Mouse (Mus musculus) spleen, postnatal 4 days (tissue): Measurements from ENCODE around the gene Gga2.
A peak's percentile ranks its signal among the peaks of the same experiment; 100 is the strongest.

ENCODE experiments used
- DNase-seq, 2 experiments: peaks; one replicate each; pipeline ENCODE4 v3.0.0; 2022; ENCODE audit warnings: low spot score in 2 of 2

Gene Gga2

DNA sequence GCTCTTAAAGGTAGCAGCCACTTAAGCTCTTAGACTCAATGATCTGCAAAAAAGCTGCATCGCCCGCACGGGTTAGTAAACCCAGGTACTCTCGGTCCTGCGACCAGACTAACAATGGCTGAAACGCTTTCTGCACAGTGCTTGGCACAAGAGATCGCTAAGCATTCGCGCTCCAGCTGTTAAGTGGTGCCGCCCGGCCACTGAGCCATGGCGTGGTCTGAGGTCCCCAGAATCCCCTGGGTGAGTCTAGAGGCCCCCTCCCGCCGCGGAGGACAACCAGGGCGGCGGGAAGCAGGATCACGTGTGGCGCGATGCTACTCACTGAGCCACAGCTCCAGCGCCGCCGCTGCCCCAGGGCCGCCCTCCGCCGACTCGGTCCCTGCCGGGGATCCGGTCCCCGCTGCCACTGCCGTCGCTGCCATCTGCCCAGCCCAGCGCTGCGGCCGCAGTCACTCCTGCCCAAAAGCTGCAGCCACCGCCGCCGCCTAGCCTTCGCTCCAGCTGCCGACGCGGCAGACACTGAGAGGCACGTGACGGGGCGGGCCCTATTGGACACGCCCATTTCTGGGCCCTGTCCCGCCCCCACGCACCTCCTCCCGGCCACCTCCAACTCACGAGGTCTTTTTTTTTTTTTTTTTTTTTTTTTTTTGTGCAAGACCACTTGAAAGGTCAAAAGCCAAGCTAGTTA, at the start of gene Gga2:
TSS of gene Gga2 (minus strand) at position 556 of the 688 bp plus-strand sequence.
- peak; percentile 87 to 92 for DNase-seq

DNA sequence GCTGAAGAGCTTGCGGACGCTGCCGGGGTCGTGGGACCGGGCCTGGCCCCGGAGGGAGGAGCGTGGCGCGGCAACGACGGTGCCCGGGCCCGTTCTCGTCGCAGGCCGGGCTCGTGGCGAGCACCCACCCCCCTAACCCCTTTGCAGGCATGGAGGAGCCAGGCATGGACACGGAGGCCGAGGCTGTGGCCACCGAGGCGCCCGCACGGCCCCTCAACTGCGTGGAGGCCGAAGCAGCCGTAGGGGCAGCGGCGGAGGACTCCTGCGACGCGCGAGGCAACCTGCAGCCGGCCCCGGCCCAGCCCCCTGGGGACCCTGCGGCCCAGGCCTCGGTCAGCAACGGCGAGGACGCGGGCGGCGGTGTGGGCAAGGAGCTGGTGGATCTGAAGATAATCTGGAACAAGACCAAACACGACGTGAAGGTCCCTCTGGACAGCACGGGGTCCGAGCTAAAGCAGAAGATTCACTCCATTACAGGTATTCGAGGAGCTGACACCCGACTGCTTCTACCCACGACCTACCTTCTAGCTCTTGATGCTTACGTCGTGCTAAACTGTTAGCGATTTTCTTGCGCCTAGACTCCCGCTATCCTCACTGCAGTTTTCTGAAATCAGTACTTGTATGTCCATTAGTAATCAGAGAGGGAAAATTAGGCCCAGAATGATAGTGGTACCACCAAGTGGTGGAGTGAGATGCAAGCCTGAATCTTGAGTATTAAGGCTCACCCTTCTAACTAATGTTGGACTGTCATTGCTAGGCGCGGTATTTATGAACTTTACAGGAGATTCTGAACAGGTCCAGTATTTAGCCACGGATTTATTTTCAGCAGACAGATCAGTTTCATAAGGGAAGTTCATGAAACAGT, 46.7 kb upstream of the Gga2 start:
- peak in 1 of 2 experiments; percentile 40 for DNase-seq

DNA sequence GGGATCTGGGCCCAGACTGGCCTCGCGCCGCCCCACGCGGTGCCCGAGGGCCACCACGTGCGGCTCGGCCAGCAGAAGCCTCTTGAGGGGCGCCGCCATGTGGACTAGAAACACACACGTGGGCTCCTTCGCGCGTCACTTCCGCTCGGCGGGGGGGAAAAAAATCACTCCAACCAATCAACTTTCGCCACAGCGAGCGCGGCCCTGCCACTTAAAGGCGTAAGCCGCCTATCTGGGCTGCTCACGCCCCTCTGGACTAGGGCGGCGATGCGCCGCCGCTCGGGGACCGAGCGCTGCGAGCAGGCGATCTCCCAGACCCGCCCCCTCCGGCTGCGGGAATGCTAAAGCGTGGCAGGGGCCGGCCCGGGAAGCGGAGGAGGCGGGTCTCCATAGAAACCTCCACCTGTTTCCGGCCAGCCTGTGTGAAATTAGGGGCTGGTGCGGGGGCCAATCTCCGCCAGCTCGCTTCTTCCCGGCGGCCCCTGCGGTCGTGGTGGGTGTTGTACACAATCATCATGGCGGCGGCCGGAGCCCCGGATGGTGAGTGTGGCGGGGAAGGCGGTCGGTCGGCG, 46.0 kb upstream of the Gga2 start, which contains the start of the genes Ubfd1 and Ears2:
TSS of gene Ubfd1 (plus strand) at position 231 of the 572 bp plus-strand sequence.
TSS of gene Ears2 (minus strand) at position 319 of the 572 bp plus-strand sequence.
- DNase-seq, result peak; percentile 89 to 94

DNA sequence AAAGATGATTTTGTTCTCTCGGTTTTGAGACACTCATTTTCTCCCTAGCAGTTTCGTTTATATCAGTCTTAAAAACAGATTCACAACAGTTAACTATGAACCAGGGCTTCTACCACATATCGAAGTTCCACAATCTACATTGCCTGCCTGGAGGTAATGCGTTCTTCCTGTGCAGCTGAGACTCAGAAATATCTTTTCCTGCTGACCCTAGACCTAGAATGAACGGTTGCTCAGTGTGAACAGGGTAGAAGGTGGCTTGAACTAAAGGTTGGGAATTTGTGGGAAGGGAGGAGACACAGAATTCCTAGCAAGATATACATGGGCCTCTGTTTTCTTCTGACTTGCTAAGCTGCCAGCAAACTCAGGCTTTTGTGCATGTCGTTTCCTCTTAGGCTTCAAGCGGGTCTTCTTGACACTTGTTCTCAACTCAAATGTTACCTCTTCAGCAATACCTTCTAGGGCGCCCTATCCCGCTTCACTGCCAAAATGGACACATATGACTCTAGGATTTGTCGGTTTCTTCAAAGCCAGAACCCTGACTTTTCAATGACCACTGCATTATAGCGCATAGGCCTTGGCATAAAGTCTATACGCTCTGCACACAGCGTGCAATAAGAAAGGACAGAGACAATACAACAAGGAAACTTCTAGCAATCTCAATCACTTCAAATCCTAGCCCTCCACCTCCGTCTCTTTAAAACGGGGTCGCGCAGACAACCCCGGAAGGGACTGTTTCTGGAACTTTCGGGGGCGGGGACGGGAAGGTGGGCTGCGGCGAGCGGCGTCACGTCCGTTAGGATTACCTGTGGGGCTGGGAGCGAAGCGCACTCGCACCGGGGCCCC, 45.3 kb upstream of the Gga2 start:
- no peak for DNase-seq

DNA sequence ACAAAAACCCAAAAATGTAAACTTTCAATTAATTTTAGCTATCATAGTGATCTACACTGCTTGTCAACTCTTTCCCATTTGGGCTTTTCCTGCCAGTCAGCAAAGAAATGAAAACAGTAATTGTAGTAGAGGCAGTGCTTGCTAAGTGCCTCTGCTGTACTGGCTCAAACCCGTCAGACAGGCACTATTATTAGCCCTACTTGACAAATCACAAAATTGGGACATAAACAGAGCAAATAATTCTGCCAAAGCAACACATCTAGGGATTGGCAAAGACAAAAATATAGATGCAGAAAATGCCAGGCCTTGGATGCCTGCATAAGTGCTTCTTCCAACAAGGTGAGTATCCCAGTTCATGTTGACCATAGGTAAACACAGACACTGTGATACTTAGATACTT, 44.6 kb upstream of the Gga2 start:
- no peak for DNase-seq

DNA sequence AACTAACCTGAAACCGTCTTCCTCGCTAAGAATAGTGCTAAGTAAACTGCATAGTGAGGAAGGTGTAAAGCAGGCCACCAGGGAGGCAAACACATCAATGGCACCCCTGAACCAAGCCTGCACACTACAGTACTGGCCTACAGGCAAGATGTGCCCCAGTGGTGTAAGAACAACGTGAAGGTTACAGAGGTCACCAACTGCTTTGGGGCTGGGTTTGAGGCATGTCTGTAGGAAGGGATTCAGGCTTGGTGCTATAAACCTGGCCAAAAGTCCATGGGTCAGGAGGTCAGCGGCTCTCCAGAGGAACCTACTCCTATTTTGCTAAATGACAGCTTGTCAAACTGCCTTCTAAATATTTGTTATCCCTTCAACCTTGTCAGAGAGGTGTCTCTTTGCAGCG, 35.6 kb upstream of the Gga2 start:
- no peak for DNase-seq

DNA sequence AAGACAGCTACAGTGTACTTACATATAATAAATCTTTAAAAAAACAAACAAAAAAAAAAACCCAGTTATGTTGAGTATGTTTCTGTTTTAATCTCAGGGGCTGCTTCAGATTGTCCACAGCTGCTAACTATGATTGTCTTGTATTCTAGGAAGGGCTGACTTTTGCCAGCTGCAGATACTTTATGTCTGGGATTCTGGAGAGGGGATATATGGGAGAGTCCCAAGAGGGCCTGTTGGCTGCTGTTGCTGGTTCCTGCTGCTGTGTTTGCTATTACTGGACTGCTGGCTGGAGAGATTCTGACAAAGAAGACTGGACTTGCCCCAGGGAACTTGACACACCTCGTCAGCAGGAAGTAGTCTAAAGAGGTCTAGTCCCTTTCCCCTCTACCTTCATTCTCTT, 29.8 kb upstream of the Gga2 start:
- no peak for DNase-seq

DNA sequence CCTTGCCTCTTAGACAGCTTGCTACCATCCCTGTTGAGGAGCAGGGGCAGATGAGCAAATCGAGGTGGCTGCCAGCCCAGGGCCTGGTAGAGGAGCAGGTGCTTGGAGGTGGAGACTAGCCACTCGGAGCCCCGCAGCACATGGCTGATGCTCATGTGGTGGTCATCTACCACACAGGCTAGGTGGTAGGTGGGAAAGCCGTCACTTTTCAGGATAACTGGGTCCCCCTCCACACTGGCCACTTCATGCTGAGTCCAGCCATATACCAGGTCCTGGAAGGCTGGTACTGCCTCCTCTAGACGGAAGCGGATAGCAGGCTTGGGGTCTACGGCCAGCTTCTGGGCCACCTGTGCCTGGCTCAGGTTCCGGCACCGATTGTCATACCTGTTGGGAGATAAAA, 27.2 kb upstream of the Gga2 start:
- DNase-seq, result no peak

DNA sequence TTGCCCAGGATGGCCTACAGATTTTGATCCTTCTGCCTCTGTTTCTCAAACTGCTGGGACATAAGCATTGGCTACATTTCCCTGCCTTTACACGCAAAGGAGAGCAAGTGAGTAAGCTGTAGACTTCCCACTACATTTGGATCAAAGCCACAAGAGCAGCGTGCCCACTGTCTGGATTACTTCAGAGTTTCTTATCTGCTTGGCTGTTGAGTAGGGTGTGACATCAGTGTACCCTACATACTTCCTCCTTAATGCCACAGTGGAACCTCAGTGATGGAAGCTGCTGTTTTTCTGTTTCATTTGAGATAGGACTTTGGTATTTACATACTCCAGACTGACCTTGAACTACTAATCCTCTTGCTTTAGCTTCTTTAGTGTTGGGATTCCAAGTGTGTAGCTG, 25.8 kb upstream of the Gga2 start:
- peak in 1 of 2 experiments; percentile 38 for DNase-seq

DNA sequence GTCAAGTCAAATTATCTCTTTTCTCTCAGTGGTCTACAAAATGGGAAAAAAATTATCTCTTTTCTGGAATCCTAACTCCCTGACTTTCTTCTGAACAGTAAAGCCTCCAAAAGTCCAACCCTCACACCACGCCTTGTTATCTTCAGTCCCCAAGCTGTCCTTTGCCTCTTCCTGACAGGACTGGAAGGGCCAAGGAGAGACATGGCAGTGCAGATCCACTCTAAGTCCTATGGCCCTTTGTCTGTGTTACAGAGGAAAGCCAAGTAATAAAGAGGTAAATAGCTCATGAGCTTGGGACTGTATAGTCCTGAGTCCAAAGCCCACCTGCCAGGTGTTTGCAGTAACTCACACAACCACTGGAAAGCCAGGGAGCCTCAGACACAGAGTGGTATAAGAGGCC, 24.7 kb upstream of the Gga2 start:
- DNase-seq, result no peak

DNA sequence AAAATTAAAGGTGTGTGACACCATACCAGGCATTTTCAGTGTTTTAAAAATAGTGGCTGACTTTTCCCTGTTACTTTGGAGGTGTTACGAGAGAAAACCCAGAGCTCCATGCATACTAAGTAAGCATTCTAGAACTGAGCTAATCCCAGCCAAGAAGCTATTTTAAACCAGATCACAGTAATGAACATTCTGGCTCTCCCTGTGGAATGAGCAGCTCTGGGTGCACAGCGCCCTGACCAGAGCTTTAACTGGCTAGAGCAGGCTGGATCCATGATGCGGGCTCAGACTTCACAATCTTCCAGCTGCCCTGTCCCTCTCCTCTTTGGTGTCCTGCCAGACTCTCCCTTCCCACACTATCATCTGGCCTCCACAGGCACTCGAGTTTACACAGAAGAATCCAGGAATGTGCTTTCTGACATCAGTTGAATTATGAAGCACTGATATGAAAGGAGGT, 24.2 kb upstream of the Gga2 start:
- no peak for DNase-seq

DNA sequence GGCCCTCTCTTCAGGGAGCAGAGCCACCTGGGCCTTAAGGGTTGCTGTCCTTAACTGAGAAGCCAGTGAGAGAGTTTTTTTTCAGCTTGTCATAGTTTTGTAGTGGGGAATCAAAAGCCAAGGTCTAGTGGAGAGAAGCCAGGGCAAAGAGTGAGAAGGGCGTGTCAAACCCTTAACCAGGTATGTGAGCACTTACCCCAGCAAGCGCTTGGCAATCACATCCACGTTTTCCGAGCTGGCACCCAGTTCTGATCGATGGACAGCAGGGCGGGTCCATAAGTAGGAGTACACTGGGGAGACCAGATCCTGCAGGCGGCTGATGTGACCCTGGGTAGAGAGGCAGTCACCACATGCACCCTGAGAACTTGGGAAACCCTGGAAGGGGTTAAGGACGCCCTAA, 23.1 kb upstream of the Gga2 start:
- DNase-seq, result peak in 1 of 2 experiments; percentile 47

DNA sequence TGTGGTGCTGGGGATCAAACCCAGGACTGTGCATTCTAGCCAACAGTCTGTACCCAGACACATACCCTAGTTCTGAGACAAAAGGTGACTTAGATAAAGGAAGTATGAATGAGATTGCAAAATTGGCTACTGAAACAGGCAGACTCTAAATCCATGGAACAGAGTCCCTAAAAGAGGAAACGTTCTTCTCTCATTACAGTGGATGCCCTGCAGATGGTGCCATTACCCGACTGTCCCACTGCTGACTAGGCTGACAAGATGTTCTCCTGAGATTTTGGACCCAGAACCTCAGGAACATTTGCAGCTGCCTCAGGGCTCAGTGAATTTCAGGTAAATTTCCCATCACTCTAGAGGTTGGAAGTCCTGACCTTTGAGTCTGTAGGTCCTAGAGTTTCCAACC, 13.3 kb upstream of the Gga2 start:
- no peak for DNase-seq

DNA sequence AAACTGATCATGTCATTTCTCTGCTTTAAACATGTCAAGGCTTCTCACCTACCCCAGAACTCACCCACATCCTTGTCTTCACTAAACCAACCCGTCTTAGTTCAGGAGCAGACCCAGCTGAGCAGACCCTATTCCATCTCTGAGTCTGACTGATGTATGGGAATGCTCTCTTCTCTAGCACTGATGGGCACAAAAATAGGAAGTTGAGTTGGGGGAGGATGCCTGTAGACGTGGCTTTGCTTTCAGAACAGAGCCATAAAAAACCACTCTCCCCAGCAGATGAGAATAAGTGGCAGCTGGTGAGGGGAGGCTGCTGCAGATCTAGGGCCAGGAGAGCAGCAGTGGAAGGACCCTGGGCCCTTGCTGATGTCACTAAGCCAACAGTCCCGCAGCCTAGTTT, 12.3 kb upstream of the Gga2 start:
- DNase-seq, result peak in 1 of 2 experiments; percentile 43

DNA sequence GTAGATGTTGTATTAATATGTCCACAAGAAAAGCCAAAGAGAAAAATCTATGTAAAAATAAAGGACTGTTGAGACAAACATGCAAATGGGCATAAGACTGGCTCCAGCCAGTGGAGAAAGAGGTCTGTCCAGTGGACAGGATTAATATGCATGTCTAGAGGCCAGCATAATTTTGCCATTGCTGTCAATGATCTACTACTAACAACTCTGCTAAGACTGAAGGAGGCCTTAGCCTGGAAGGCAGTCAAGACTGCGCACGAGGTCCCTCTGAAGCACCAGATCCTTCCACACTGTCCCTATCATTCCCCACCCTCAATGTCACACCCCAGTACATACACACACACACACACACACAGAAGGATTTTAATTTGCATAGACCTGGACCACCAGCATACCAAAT, 1.1 kb upstream of the Gga2 start:
- DNase-seq, result no peak

DNA sequence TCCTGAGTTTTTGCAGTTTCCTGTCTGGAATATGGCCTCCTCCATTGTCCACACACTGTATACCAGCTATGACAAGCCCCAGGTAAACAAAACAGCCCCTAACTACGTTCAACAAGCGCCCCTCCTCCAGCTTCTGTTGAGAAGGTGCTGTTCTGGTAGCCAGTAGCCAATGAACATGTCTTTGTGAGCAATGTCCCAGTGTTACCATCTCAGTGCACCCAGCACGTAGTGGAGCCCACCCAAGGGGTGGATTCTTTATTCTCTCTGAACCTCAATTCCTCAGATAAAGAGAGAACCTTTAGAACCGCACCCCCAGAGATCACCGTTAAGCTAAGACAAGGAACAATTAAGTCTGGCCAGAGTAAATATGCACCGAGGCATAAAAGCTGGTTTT, 752 bp downstream of the Gga2 start:
- no peak for DNase-seq

DNA sequence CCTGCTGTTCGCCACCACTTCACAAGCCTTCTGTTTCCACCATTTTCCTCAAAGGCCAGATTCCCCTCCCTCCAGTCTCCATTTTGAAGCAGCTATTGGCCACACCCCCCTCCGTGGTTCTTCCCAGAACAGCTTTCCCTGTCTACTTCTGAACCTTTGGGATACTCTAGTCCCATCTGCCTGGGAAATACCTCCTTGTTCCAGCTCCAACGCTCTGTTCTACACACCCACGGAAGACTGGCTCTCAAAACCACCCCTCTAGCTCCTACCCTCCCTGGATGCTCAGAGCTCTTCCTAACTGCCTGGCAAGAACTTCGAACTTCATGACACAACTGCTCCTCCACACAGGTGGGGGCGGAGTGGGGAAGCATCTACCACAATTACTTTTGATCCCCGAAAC, 2.0 kb downstream of the Gga2 start:
- DNase-seq, result no peak

DNA sequence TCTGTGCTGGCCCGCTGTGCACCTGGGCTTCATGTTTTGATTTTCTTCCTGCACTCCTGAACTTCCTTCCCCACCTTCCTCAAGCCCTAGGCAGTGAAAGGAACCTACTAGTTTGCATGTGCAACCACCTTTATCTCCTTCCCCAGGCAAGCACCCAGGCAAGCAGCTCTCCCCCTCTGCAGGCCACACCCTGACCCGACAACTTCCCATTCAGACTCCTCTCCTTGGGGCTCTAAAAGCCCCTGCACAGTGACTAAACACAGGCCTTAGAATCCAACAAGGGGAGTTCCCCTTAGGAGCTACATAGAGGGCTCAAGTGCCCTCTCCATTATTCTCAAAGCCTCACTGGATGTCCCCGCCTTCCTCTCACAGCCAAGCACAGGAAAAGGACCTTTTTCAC, 2.8 kb downstream of the Gga2 start:
- DNase-seq, result peak; percentile 58 to 72

DNA sequence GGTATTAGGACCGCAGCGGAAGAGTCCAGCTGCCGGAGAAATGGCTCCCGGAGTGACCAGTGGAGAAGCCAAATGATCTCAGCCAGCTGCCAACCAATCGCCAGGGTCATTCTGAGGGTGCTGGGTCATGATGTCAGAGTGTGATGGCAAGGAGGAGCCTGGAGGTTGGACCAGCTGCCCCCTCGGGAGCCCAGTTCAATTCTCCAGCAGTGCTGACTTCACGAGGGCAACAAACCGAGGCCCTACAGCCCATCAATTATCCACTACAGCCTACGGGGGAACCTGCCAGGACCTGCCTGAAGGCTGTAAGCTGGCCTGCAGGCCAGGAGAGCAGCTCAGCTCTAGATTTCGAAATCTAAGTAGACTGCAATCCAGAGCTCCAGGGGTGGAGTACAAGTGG, 5.3 kb downstream of the Gga2 start:
- DNase-seq, result no peak

DNA sequence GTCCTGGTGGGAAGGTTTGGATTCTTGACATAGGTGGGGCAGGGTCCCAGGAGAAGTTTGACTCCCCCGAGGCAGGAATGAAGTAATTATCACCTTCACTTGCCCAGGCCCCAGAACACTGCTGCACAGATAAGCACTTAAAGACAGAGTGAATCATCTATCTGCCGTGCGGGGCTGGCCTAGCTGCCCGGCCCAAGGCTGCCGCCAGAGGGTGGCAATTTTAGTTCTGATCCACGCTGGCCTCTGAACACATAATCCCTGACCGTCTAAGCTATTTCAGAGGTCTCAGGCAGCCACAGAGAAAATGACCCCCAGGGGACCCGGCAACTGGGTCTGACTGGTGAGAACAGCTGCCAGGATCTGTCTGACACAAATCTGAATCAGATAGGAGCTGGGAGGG, 5.9 kb downstream of the Gga2 start:
- DNase-seq, result no peak

DNA sequence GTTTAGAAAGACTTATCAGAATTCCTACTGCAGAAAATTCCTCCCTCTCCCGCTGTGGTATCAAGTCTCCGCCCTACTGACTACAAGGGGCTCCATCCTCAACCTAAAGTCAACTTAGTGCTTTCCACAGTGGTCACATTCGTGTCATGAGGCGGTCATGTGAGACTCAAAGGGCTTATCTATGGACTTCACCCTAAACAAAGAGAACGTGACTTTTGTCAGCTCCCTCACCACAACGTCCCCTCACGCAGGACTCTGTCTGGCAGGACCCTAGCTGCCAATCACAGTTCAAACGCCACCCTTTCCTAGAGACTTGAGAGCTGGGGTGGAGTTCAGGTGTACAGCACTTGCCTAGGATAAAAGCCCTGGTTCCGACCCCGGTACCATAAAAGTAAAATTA, 8.1 kb downstream of the Gga2 start:
- DNase-seq, result no peak

DNA sequence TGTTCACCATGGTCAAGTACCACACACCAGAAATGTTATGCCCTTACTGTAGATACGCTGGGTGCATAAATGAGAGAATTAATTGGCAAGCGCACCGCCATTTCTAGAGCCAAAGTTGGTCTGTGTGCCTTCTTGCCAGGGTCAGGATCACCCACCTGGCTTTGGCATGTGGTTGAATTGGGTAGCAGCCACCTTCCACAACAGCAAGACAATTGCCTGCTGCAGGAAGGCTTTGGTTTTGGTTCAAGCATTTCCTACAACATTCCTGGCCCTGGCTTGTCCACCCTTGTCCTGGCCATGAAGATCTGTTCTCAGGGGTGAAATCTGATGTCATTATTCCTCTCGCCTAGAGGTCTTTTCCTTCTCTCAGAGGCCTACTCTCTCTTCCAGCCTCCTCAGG, 8.7 kb downstream of the Gga2 start:
- DNase-seq, result no peak
